Mouse (Mus musculus) lung, postnatal 25 days (tissue): ENCODE results near the gene Fos.

Source experiments
- DNase-seq: peaks from one replicate; pipeline ENCODE4 v3.0.0; 2022; ENCODE audit warnings: low spot score

Gene Fos

DNA sequence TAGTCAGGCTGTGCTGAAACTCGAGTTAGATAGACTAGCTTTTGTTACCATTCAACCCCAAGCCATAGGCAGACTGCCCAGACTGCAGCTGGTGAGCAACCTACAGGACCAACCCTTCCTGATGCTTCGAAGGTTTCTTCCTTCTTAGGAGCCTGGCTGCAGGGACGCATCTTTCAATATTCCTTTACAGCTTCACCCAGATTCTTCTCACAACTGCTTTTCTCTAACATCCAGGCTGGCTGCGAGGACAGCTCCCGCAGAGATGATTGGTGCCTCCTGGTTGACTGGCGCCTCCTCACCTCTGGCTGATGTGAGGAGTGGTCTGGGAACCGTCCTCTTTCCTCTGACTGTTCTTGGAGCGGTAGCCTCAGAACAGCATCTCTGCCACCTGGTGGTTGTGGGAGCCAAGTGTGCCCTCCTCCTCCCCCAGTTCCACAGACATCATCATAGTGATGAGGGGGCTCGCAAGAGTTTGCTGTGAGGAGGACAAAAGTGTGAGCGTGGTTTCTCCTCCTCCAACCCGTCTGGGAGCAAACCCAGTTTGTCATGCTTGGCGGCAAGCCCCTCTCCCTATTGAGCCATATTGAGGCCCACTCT, 14.0 kb downstream of the Fos start:
- peak; percentile 75 for DNase-seq

GRCm38 (mm10) chr12:85489232-85489886, 15.7 kb downstream of the Fos start:
- no peak for DNase-seq

DNA sequence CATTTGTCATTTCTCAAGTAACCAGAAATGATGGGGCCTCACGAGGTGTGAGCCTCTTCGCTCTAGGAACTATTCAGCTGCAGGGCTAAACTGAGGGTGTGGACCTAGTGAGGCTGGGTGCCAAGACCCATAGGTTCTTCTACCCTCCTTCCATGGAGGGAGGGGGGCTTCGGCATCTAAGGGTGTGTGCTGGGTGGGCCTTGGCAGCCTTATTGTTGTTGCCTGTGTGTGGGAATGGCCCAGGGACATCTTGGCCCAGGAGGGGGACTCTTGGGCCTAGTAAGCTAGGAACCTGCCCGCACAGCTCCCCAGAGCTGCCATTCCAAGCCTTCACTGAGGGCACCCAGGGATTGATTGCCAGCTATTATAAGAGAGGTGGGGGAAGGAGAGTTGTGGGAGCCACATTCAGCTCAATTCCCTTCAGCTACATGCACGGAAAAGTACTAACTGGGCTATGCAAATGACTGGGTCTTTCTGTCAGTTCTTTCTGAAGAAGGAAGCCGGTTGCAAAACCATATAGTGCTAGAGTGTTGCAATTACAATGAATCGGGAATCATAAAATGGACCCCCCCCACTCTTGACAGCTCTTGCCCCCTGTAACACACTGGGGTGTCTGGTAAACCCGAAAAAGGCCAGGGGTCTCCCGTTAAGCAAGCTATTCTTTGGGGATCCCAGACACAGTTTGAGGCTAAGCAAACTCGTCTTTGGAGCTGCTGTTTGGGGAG, 16.6 kb downstream of the Fos start:
- no peak for DNase-seq

DNA sequence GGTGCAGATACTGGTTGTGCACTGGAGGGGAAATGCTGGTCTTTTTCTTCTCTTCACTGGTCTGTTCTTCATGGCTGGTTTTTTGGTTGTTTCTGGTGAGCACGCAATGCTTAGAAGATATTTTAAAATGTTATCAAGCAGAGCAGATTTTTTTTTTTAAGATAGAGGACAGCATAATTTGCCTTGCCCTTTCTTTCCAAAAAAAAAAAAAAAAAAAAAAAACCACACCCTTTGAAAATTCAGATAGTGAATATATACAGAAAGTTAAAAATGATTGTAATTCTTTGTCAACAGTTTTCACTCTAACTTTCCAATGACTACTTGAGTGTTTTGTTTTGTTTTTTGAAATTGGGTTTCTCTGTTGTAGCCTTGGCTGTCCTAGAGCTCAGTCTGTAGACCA, 17.3 kb downstream of the Fos start:
- DNase-seq: no peak

DNA sequence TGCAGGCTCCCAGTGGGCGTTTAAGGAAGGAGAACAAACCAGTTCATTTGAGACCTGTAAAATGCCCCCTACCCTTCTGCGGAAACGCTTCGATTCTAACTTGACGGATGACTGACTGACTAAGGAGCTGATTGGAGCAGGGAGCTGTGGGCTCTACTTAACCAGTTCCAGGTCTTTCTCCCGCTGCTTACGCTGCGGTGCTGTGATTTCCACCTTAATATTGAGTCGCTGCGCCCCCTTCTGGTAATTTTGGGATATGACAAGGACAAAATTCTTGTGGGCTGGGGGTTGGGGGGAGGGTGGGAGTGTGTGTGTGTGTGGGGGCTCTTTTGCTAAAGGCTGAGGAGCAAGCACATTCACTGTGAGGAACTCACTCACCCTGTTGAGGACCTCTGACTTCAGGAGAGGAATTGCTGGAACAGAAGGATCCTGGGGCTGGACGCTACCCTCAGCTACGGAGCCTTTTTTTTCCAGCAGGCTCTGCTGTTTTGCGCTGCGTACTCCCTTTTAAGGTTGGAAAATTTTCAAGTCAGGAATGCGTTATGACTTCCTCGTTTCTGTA, 18.5 kb downstream of the Fos start:
- DNase-seq: no peak

GRCm38 (mm10) chr12:85496336-85496735, 22.6 kb downstream of the Fos start:
- DNase-seq: no peak

GRCm38 (mm10) chr12:85496755-85497154, 23.1 kb downstream of the Fos start:
- no peak for DNase-seq

GRCm38 (mm10) chr12:85497310-85498135, 23.8 kb downstream of the Fos start:
- DNase-seq: peak; percentile 72

DNA sequence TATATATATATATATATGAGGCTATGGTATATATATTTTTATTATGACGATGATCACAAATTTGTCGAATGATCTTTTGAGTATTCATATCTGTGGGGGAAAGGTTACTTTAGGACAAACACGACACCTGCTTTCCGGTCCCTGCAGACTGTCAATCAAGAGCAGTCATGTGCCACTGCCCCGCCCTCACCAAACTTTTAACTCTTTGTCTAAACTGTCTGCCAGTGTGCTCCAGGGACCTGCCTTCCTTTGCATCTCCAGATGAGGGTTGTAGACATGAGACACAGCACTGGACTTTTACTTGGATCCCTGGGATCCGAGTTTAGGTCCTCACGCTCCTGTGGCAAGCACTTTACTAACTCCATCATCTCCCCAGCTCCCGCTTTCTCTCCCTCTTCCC, 25.3 kb downstream of the Fos start:
- DNase-seq: no peak

- no peak for DNase-seq
Observed at GRCm38 (mm10) chr12:85502682-85503081, 29.0 kb downstream of the Fos start.

- no peak for DNase-seq
Observed at GRCm38 (mm10) chr12:85508235-85508634, 34.5 kb downstream of the Fos start.

- no peak for DNase-seq
Observed at GRCm38 (mm10) chr12:85510013-85510412, 36.3 kb downstream of the Fos start.

GRCm38 (mm10) chr12:85513789-85514447, 40.2 kb downstream of the Fos start:
- DNase-seq: no peak

- DNase-seq: no peak
Observed at GRCm38 (mm10) chr12:85514958-85515357, 41.3 kb downstream of the Fos start.

DNA sequence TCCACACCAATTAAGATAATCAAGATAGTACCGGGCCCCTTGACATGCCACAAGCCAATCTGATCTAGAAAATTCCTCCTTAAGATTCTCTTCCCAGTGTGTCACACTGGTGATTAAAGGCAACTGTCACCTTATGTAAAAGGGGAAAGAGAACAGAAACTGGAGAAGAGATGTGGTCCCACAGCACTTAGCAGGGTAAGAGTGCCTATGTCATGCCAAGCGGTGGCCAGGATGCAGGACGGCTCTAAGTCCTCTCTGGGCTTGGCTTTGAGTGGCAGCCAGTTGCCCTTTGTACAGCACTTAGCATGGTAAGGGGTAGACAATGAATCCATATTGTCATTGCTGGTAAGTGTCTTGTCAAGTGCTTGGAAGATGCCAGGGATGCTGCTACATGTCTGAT, 42.2 kb downstream of the Fos start:
- no peak for DNase-seq

GRCm38 (mm10) chr12:85517339-85517738, 43.6 kb downstream of the Fos start:
- no peak for DNase-seq

DNA sequence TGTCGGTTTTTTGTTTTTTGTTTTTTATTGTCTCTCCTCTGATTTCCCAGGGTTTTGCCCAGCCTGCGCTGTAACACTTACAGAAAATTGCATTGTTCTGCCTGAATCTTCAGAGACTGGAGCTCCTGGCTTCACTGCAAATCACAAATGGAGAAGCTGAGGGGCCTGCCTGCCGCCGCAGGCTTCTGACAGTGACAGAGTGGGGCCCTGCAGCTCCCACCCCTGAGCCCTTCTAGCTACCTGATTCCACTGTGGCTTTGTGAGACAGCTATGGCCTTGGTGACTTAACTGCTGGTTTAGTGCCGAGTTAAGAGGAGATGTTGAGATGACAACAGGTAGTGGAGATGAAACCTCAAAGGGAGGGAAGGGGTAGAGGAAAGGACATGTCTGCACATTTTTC, 44.3 kb downstream of the Fos start:
- no peak for DNase-seq

DNA sequence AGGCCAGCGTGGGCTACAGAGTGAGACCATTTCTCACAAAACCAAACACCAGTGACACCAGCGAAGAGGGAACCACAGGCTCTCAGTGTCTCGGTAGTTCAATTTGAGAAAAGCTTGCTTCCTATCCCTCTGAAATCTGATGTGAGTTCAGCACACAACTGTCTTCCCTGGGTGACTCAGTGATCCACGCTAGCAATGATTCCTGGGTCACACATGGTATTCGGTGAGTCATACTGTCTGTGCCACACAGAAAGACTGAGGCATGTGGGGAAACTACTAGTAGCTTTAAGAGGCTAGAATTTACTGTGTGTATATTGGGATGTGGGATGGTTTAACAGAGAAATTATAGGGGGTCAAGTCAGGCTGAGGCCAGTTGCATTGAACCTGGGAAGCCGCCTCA, 45.9 kb downstream of the Fos start:
- DNase-seq: no peak

DNA sequence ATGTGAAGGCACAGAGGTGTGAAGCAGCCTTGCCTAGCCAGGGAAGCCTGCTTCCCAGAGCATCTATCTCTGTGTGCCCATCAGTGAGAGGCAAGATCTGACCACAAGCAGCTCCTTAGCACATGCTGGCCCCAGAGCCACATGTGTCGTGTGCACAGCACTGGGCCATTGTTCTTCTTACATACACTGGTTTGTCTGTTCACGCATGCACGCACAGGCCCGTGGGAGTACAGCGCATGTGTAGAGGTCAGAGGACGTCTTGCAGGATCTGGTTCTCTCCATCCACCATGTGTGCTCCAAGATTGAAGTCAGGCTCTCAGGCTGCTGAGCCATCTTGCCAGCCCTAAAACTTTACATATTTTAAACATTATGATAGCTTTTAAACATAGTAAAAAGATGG, 47.4 kb downstream of the Fos start:
- DNase-seq: no peak

DNA sequence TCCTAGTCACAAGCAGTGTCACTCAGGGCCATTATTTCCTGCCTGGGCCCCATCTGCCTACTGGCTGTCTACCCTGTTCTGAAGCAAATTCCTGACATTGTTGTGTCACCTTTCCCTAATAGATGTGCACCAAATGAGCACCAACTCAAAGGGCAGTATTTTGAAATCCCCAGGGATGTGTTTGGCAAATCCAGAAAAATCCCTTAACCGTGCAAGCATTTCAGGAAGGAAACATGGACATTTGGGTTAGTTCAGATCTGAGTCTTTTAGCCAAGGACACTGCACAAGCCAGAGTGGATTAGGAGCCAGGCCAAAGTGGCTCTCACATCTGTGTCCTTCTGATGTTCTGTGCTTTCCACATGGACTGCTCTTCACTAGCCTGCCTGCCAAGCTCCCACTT, 48.0 kb downstream of the Fos start:
- DNase-seq: peak; percentile 11

- peak; percentile 50 for DNase-seq
Observed at GRCm38 (mm10) chr12:85522631-85523388, 49.1 kb downstream of the Fos start.
